Mouse (Mus musculus) ES-E14 (cell line): ENCODE measurements around the gene Olfr1337. TPM values are rescaled to one million over a fixed set of nuclear protein-coding genes. Genes with fewer than 3 reads are reported as not detected.

Source experiments
- DNase-seq: peaks from one replicate; pipeline ENCODE4 v3.0.0-alpha.2; 2013; ENCODE audit warnings: low read depth, low spot score
- H3K27ac ChIP-seq: 2 replicates; pipeline ENCODE4 v1.5.1; 2012; ENCODE audit warnings: low read depth, mild to moderate bottlenecking, low read length, moderate library complexity, mixed read lengths; ENCODE audit not compliant: poor library complexity, insufficient read depth, severe bottlenecking
- H3K36me3 ChIP-seq: 2 replicates; pipeline ENCODE4 v1.6.1; 2012; ENCODE audit warnings: mild to moderate bottlenecking, low read length, moderate library complexity, mixed read lengths; ENCODE audit not compliant: control insufficient read depth, poor library complexity, insufficient read depth, severe bottlenecking
- H3K4me1 ChIP-seq, 2 experiments: fragments of 150-350 bp in 1 of 2; sonication (generic) in 1 of 2; 2 replicates each; pipeline ENCODE4 v1.6.1; 2012; ENCODE audit warnings: low read length in 2 of 2, mild to moderate bottlenecking in 1 of 2, mixed read lengths in 1 of 2; ENCODE audit not compliant: control insufficient read depth in 2 of 2, insufficient read depth in 2 of 2, poor library complexity in 1 of 2
- H3K4me3 ChIP-seq, 2 experiments: fragments of 150-350 bp in 1 of 2; sonication (generic) in 1 of 2; 2 replicates each; pipeline ENCODE4 v1.5.1; 2012; ENCODE audit warnings: low read length in 2 of 2, low read depth in 1 of 2, mild to moderate bottlenecking in 1 of 2, mixed read lengths in 1 of 2; ENCODE audit not compliant: insufficient read depth in 1 of 2, poor library complexity in 1 of 2, severe bottlenecking in 1 of 2
- H3K9ac ChIP-seq: 2 replicates; pipeline ENCODE4 v1.6.1; 2012; ENCODE audit warnings: low read depth, mild to moderate bottlenecking, low read length, mixed read lengths; ENCODE audit not compliant: poor library complexity, insufficient read depth, severe bottlenecking
- H3K9me3 ChIP-seq: fragments of 150-350 bp; sonication (generic); 2 replicates; pipeline ENCODE4 v1.6.1; 2012; ENCODE audit warnings: low read depth, mild to moderate bottlenecking, low read length; ENCODE audit not compliant: control insufficient read depth, insufficient read depth
- CHD2 ChIP-seq: IDR thresholded peaks from 2 replicates; pipeline ENCODE4 v1.6.1; 2014; ENCODE audit warnings: mild to moderate bottlenecking, low read depth, low read length, inconsistent platforms
- HCFC1 ChIP-seq: IDR thresholded peaks from 2 replicates; pipeline ENCODE4 v1.6.1; 2012; ENCODE audit warnings: low read length, inconsistent platforms, borderline replicate concordance; ENCODE audit not compliant: insufficient read depth
- MAFK ChIP-seq: IDR thresholded peaks from 2 replicates; pipeline ENCODE4 v1.6.1; 2014; ENCODE audit warnings: mild to moderate bottlenecking, low read depth, low read length, inconsistent platforms; ENCODE audit not compliant: insufficient read depth
- ZC3H11A ChIP-seq: IDR thresholded peaks from 2 replicates; pipeline ENCODE4 v1.6.1; 2012; ENCODE audit warnings: low read depth, mild to moderate bottlenecking, inconsistent platforms, low read length, borderline replicate concordance
- ZNF384 ChIP-seq: IDR thresholded peaks from 2 replicates; pipeline ENCODE4 v1.6.1; 2012; ENCODE audit warnings: low read depth, low read length, inconsistent platforms
- in situ Hi-C, 2 experiments: fragments of 600-800 bp; cut with MboI; formaldehyde crosslinking; loops; one replicate each; pipeline ENCODE4 v1.15.1; 2025; ENCODE audit warnings: low sequenced_read_pairs in 2 of 2, inconsistent platforms in 1 of 2; ENCODE audit not compliant: unreplicated experiment in 2 of 2
- total RNA-seq: library from RNA; depleted of rRNA; stranded (reverse); fragments of 300-350 nt; gene quantifications from 2 replicates; pipeline ENCODE4 v1.2.3, GENCODE M21; 2012; rRNA removed

Gene Olfr1337
- total RNA-seq, 1 experiment: not detected

GRCm38 (mm10) chr4:118741881-118742280 lies 40.5 kb downstream of the Olfr1337 start:
- DNase-seq: no peak
- Histone ChIP-seq H3K4me3 (peak overlapping the region; percentile 40 to 65), H3K36me3 (no peaks in the 10 kb centered on the region), H3K9me3 (no peaks in the 10 kb centered on the region), H3K27ac (peak overlapping the region; percentile 85), H3K4me1 (peaks cover 5 to 18% of the 10 kb centered on the region in 2 experiments), H3K9ac (peak overlapping the region; percentile 78)
- no peak for TF ChIP-seq ZC3H11A
- no peak for TF ChIP-seq MAFK
- no peak for TF ChIP-seq CHD2
- no peak for TF ChIP-seq ZNF384
- no peak for TF ChIP-seq HCFC1
- in situ Hi-C loops: no loop called here

GRCm38 (mm10) chr4:118740988-118741698 lies 41.2 kb downstream of the Olfr1337 start:
- Histone ChIP-seq H3K4me3 (peak overlapping the region; percentile 40 to 65), H3K36me3 (no peaks in the 10 kb centered on the region), H3K27ac (peak overlapping the region; percentile 85), H3K9me3 (no peaks in the 10 kb centered on the region), H3K9ac (peak overlapping the region; percentile 78; the same call in 1 of the 2 replicates), H3K4me1 (peaks cover 5 to 18% of the 10 kb centered on the region in 2 experiments)
- peak; percentile 55; the same call in 1 of the 2 replicates for TF ChIP-seq MAFK
- no peak for TF ChIP-seq HCFC1
- DNase-seq: peak; percentile 90
- in situ Hi-C loops: no loop called here

GRCm38 (mm10) chr4:118739574-118739973 lies 42.8 kb downstream of the Olfr1337 start:
- no peaks in the 10 kb centered on the region for H3K36me3 ChIP-seq

DNA sequence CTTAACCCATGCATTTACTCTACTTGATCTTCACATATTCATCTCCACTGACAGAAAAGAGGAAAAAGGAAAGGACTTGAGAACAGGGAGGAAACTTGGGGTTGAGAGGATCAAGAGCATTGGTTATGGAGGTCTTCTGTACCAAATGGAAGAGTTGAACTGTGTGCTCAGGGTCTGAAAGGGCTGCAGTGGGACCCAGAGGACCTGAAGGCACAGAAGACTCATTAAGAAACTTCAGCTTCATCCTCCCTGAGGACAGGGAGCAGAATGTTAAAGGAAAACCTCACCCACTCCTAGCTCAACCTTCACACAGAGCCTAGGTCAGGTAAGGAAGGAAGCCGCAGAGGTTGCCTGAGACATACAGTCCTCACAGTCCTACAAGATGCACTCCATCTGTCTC lies 50.5 kb downstream of the Olfr1337 start, which contains the start of gene Olfr1339:
TSS of gene Olfr1339 (plus strand) at position 301 of the 400 bp plus-strand sequence.
- Histone ChIP-seq H3K9ac (no peak within 1 kb of the TSS), H3K27ac (no peak within 1 kb of the TSS), H3K36me3 (no peaks in the 10 kb centered on the region), H3K4me1 (no peaks in the 10 kb centered on the region), H3K4me3 (no peak within 1 kb of the TSS), H3K9me3 (no peaks in the 10 kb centered on the region)
- in situ Hi-C loops: no loop called here
- TF ChIP-seq MAFK: no peak
- TF ChIP-seq ZC3H11A: no peak
- TF ChIP-seq ZNF384: no peak
- no peak for TF ChIP-seq CHD2
- no peak for TF ChIP-seq HCFC1
- no peak for DNase-seq

More at GRCm38 (mm10) chr4:118739574-118739973, 42.8 kb downstream of the Olfr1337 start:
- in situ Hi-C loops: no loop called here
- TF ChIP-seq ZNF384: no peak
- no peak for TF ChIP-seq MAFK
- TF ChIP-seq CHD2: no peak
- TF ChIP-seq HCFC1: no peak
- TF ChIP-seq ZC3H11A: no peak
- Histone ChIP-seq H3K27ac (no peak overlapping the region), H3K4me1 (peaks cover 5 to 18% of the 10 kb centered on the region in 2 experiments), H3K4me3 (no peak overlapping the region), H3K9me3 (no peaks in the 10 kb centered on the region), H3K9ac (no peak overlapping the region)
- no peak for DNase-seq

Other genes starting within 250 kb of the Olfr1337 start
- gene Tmem125, start 238.5 kb downstream of the Olfr1337 start, total RNA-seq: 12.0 and 19.1 TPM in 2 replicates
- 0.16 and 0.18 TPM in 2 replicates for gene Cfap57, start 161.8 kb downstream of the Olfr1337 start, total RNA-seq
- 165 and 182 TPM in 2 replicates for gene Ebna1bp2, start 161.8 kb downstream of the Olfr1337 start, total RNA-seq
- gene Olfr62, start 123.6 kb downstream of the Olfr1337 start, total RNA-seq: not detected in 2 replicates
- not detected in 2 replicates for gene Olfr1342, start 89.8 kb downstream of the Olfr1337 start, total RNA-seq
- gene Olfr1341, start 79.1 kb downstream of the Olfr1337 start, total RNA-seq: 0.04 TPM in 1 of 2 replicates, not detected in the other
- not detected in 2 replicates for gene Olfr1340, start 62.4 kb downstream of the Olfr1337 start, total RNA-seq
- gene Olfr1339, start 50.4 kb downstream of the Olfr1337 start, total RNA-seq: not detected in 2 replicates
- gene Olfr1338, start 23.8 kb downstream of the Olfr1337 start, total RNA-seq: not detected in 2 replicates
- gene Olfr1335, start 27.4 kb upstream of the Olfr1337 start, total RNA-seq: not detected in 2 replicates
- gene Olfr1333, start 53.7 kb upstream of the Olfr1337 start, total RNA-seq: not detected in 2 replicates
- gene Olfr1331, start 82.1 kb upstream of the Olfr1337 start, total RNA-seq: not detected in 2 replicates
- not detected in 2 replicates for gene Olfr1330, start 106.0 kb upstream of the Olfr1337 start, total RNA-seq
- gene Olfr1329, start 134.9 kb upstream of the Olfr1337 start, total RNA-seq: not detected in 2 replicates
- 0.11 TPM in 1 of 2 replicates, not detected in the other for gene Olfr1328, start 156.0 kb upstream of the Olfr1337 start, total RNA-seq
- gene Lao1, start 179.0 kb upstream of the Olfr1337 start, total RNA-seq: not detected in 2 replicates